Mouse (Mus musculus) lung, postnatal 0 days (tissue): ENCODE results near the gene Tmed11. TPM values are rescaled to one million over a fixed set of nuclear protein-coding genes. Genes with fewer than 3 reads are reported as not detected.

Experiments
- ATAC-seq: fragments of 200-750 bp; cut with Nextera tagmentation; 2 replicates; pipeline ENCODE4 v1.8.0; 2017; ENCODE audit warnings: moderate library complexity
- DNase-seq: peaks from one replicate; pipeline ENCODE4 v3.0.0-alpha.2; 2016; ENCODE audit warnings: low spot score
- H3K27ac ChIP-seq: fragments of 300-500 bp; sonication (generic); 2 replicates; pipeline ENCODE4 v1.5.1; 2014; ENCODE audit warnings: antibody characterized with exemption, mild to moderate bottlenecking, low read length, mixed read lengths
- H3K27me3 ChIP-seq: fragments of 300-500 bp; sonication (generic); replicated peaks from 2 replicates; pipeline ENCODE4 v1.6.1; 2014; ENCODE audit warnings: low read length, mixed read lengths; ENCODE audit not compliant: insufficient read depth
- H3K36me3 ChIP-seq: fragments of 300-500 bp; sonication (generic); 2 replicates; pipeline ENCODE4 v1.6.1; 2014; ENCODE audit warnings: low read length, mixed read lengths; ENCODE audit not compliant: insufficient read depth
- H3K4me1 ChIP-seq: fragments of 300-500 bp; sonication (generic); 2 replicates; pipeline ENCODE4 v1.6.1; 2014; ENCODE audit warnings: antibody characterized with exemption, low read depth, low read length, mixed read lengths; ENCODE audit not compliant: insufficient read depth
- H3K4me2 ChIP-seq: fragments of 300-500 bp; sonication (generic); replicated peaks from 2 replicates; pipeline ENCODE4 v1.6.1; 2014; ENCODE audit warnings: low read depth, mild to moderate bottlenecking, low read length, moderate library complexity, mixed read lengths
- H3K4me3 ChIP-seq: fragments of 300-500 bp; sonication (generic); 2 replicates; pipeline ENCODE4 v1.5.1; 2014; ENCODE audit warnings: low read depth, low read length
- H3K9ac ChIP-seq: fragments of 300-500 bp; sonication (generic); replicated peaks from 2 replicates; pipeline ENCODE4 v1.6.1; 2014; ENCODE audit warnings: low read depth, mild to moderate bottlenecking
- H3K9me3 ChIP-seq: fragments of 300-500 bp; sonication (generic); 2 replicates; pipeline ENCODE4 v1.6.1; 2016; ENCODE audit warnings: low read length, mixed read lengths
- CTCF ChIP-seq: IDR thresholded peaks from 2 replicates; pipeline ENCODE4 v1.5.1; 2016; ENCODE audit warnings: antibody characterized with exemption, mild to moderate bottlenecking
- EP300 ChIP-seq: IDR thresholded peaks from 2 replicates; pipeline ENCODE4 v1.6.1; 2016; ENCODE audit warnings: antibody characterized with exemption, mild to moderate bottlenecking, control low read depth
- WGBS: fragments of 180-500 bp; shearing (Covaris S2); extraction: QIAGEN DNeasy Blood & Tissue Kit; methylation state at CpG from one replicate; pipeline ENCODE4 v1.1.7; 2014; 5-methylcytosine and 5-hydroxymethylcytosine counted together
- polyA plus RNA-seq: library from polyadenylated mRNA; unstranded; fragments of >200 nt; fragmentation: Nextera tagmentation; extraction: Ambion mirVana; gene quantifications from 2 replicates; pipeline ENCODE4 v1.2.1, GENCODE M21; 2015

Gene Tmed11
- polyA plus RNA-seq, 1 experiment from 2014 or later: not detected

DNA sequence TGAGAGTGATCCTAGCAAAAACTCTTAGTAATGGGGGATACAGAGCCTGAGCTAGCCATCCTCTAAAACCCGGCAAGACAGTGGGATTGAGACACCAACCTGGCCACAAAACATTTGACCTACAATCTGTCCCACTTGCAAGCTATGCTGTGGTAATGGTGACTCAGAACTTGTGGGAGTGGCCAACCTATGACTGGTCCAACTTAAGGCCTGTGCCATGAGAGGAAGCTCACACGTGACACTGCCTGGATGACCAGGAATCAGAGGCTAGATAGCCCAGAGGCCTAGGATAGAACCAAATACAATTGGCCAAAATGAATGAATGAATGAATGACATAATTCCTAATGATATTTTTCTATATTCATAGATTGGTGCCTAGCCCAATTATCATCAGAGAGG lies 53.3 kb downstream of the Tmed11 start:
- 76% methylated on average over 2 of the region's 2 CpGs for WGBS
- no peaks in the 10 kb centered on the region for H3K27me3 ChIP-seq
- H3K4me2 ChIP-seq: no peak overlapping the region
- no peaks in the 10 kb centered on the region for H3K36me3 ChIP-seq
- H3K9ac ChIP-seq: no peak overlapping the region
- DNase-seq (no peak), ATAC-seq (no peak)
- no peaks in the 10 kb centered on the region for H3K4me1 ChIP-seq
- H3K4me3 ChIP-seq: no peak overlapping the region
- no peaks in the 10 kb centered on the region for H3K9me3 ChIP-seq
- H3K27ac ChIP-seq: no peak overlapping the region
- TF ChIP-seq CTCF (no peak), EP300 (no peak)

DNA sequence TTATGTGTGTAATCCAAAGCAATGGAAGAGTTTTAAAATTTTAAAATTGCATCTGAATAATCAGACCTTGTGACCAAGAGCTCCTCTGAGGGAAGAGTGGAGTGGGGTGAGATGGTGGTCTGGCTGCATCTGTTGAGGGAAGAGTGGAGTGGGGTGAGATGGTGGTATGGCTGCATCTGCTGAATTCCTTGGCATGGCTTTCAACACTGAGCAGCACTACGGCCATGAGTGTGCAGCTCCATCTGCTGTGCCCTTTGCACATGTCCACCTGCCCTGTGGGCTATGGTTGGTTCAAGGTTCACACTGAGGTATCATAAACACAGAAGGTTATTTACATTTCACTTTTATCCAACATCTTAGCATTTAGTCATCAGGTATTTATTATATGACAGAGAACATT lies 67.7 kb downstream of the Tmed11 start:
- Histone ChIP-seq H3K9ac (no peak overlapping the region), H3K36me3 (no peaks in the 10 kb centered on the region), H3K9me3 (no peaks in the 10 kb centered on the region), H3K27me3 (no peaks in the 10 kb centered on the region), H3K4me1 (no peaks in the 10 kb centered on the region), H3K4me2 (no peak overlapping the region), H3K4me3 (no peak overlapping the region), H3K27ac (no peak overlapping the region)
- TF ChIP-seq CTCF (no peak), EP300 (no peak)
- 71% methylated on average over 1 of the region's 1 CpGs for WGBS
- DNase-seq (no peak), ATAC-seq (no peak)

Other genes with a start within 250 kb of the Tmed11 start
- gene Cplx1, start 245.3 kb downstream of the Tmed11 start, polyA plus RNA-seq: 0.16 and 0.24 TPM in 2 replicates
- gene Gak, start 165.6 kb downstream of the Tmed11 start, polyA plus RNA-seq: 36.8 and 39.9 TPM in 2 replicates
- gene Tmem175, start 165.6 kb downstream of the Tmed11 start, polyA plus RNA-seq: 24.8 and 26.3 TPM in 2 replicates
- 7.1 and 8.2 TPM in 2 replicates for gene Idua, start 135.0 kb downstream of the Tmed11 start, polyA plus RNA-seq
- gene Dgkq, start 125.7 kb downstream of the Tmed11 start, polyA plus RNA-seq: 5.9 and 6.3 TPM in 2 replicates
- 0.10 and 0.19 TPM in 2 replicates for gene Slc26a1, start 119.8 kb downstream of the Tmed11 start, polyA plus RNA-seq
- 15.8 and 17.4 TPM in 2 replicates for gene Fgfrl1, start 103.0 kb downstream of the Tmed11 start, polyA plus RNA-seq
- not detected in 2 replicates for gene Rnf212, start 20.4 kb downstream of the Tmed11 start, polyA plus RNA-seq
- not detected in 2 replicates for gene Vmn2r8, start 13.5 kb upstream of the Tmed11 start, polyA plus RNA-seq
- 0.02 and 0.04 TPM in 2 replicates for gene Vmn2r9, start 57.2 kb upstream of the Tmed11 start, polyA plus RNA-seq
- gene Vmn2r10, start 211.2 kb upstream of the Tmed11 start, polyA plus RNA-seq: not detected in 2 replicates